Mouse (Mus musculus) cortical plate, adult 2 months (tissue): ENCODE data around the gene Asdurf.
"Not testable (repeated sequence)": the region's sequence is repeated elsewhere in the genome, so short reads cannot be mapped to it uniquely, and the experiment has no call there.

Experiments used
- CTCF ChIP-seq: fragments of 200-500 bp; IDR thresholded peaks from 2 replicates; pipeline ENCODE4 v1.5.1; 2011; ENCODE audit warnings: mild to moderate bottlenecking, control low read depth, low read length; ENCODE audit not compliant: insufficient read depth; ENCODE audit errors: extremely low read depth
- POLR2A ChIP-seq: fragments of 200-500 bp; IDR thresholded peaks from 2 replicates; pipeline ENCODE4 v1.6.1; 2011; ENCODE audit warnings: mild to moderate bottlenecking, low read length, control low read depth; ENCODE audit not compliant: insufficient read depth; ENCODE audit errors: extremely low read depth

- TF ChIP-seq POLR2A, CTCF: not testable (repeated sequence)
Measured at GRCm38 (mm10) chr1:53333527-53333926, 18.9 kb downstream of the Asdurf start.
